Mouse (Mus musculus) thymus, adult 2 months (tissue): Measurements from ENCODE around the gene Chl1. TPM values are rescaled to one million over a fixed set of nuclear protein-coding genes. Genes with fewer than 3 reads are reported as not detected.

Experiments used
- DNase-seq: peaks from one replicate; pipeline ENCODE4 v3.0.0; 2021
- H3K27ac ChIP-seq: fragments of 200-500 bp; 2 replicates; pipeline ENCODE4 v1.5.1; 2012; ENCODE audit warnings: low read length, control low read depth; ENCODE audit not compliant: control insufficient read depth, insufficient read depth
- H3K27me3 ChIP-seq: fragments of 200-500 bp; 2 replicates; pipeline ENCODE4 v1.6.1; 2012; ENCODE audit warnings: mild to moderate bottlenecking, low read length, moderate library complexity, mixed read lengths; ENCODE audit not compliant: control insufficient read depth, insufficient read depth
- H3K36me3 ChIP-seq: fragments of 200-500 bp; 2 replicates; pipeline ENCODE4 v1.6.1; 2012; ENCODE audit warnings: mild to moderate bottlenecking, low read length, moderate library complexity; ENCODE audit not compliant: control insufficient read depth, insufficient read depth
- H3K4me1 ChIP-seq: fragments of 200-500 bp; replicated peaks from 2 replicates; pipeline ENCODE4 v1.6.1; 2012; ENCODE audit warnings: low read length; ENCODE audit not compliant: control insufficient read depth, insufficient read depth
- H3K4me3 ChIP-seq: fragments of 200-500 bp; 2 replicates; pipeline ENCODE4 v1.5.1; 2012; ENCODE audit warnings: mild to moderate bottlenecking, low read length, control low read depth, moderate library complexity; ENCODE audit not compliant: control insufficient read depth, insufficient read depth
- CTCF ChIP-seq: fragments of 200-500 bp; IDR thresholded peaks from 2 replicates; pipeline ENCODE4 v1.5.1; 2012; ENCODE audit warnings: mild to moderate bottlenecking, control low read depth, low read length, moderate library complexity, borderline replicate concordance; ENCODE audit not compliant: control insufficient read depth, poor library complexity, insufficient read depth; ENCODE audit errors: extremely low read depth
- POLR2A ChIP-seq: fragments of 200-500 bp; IDR thresholded peaks from 2 replicates; pipeline ENCODE4 v1.6.1; 2012; ENCODE audit warnings: mild to moderate bottlenecking, low read length, control low read depth, moderate library complexity; ENCODE audit not compliant: control insufficient read depth, poor library complexity, insufficient read depth; ENCODE audit errors: extremely low read depth
- WGBS: fragments of 180-500 bp; shearing (Covaris S2); methylation state at CpG from one replicate; pipeline ENCODE4 v1.1.7; 2018; 5-methylcytosine and 5-hydroxymethylcytosine counted together
- polyA plus RNA-seq: library from polyadenylated mRNA; depleted of rRNA; stranded (reverse); fragments of >200 nt; gene quantifications from 2 replicates; pipeline ENCODE4 v1.2.3, GENCODE M21; 2012

Gene Chl1
- polyA plus RNA-seq, 1 experiment: 0.63 TPM

GRCm38 (mm10) chr6:103677072-103677471 lies 166.7 kb downstream of the Chl1 start:
- TF ChIP-seq POLR2A (no peak), CTCF (no peak)
- no peak for DNase-seq
- Histone ChIP-seq H3K36me3 (no peaks in the 10 kb centered on the region), H3K4me1 (no peaks in the 10 kb centered on the region), H3K27me3 (no peaks in the 10 kb centered on the region), H3K4me3 (no peak overlapping the region), H3K27ac (no peak overlapping the region)
- WGBS: 98% methylated on average over 1 of the region's 1 CpGs

- no peak overlapping the region for H3K4me3 ChIP-seq
- DNase-seq: peak; percentile 58
- H3K4me1 ChIP-seq: no peaks in the 10 kb centered on the region
- H3K27ac ChIP-seq: no peak overlapping the region
- no peaks in the 10 kb centered on the region for H3K36me3 ChIP-seq
- 22% methylated on average over 8 of the region's 8 CpGs for WGBS
- no peak for TF ChIP-seq CTCF
- H3K27me3 ChIP-seq: no peaks in the 10 kb centered on the region
Measured at GRCm38 (mm10) chr6:103682854-103683574, 172.6 kb downstream of the Chl1 start.

- Histone ChIP-seq H3K27me3 (no peaks in the 10 kb centered on the region), H3K4me3 (no peak overlapping the region), H3K36me3 (no peaks in the 10 kb centered on the region), H3K27ac (no peak overlapping the region), H3K4me1 (no peaks in the 10 kb centered on the region)
- 84% methylated on average over 3 of the region's 3 CpGs for WGBS
- no peak for TF ChIP-seq POLR2A
- no peak for DNase-seq
Measured at GRCm38 (mm10) chr6:103692511-103692910, 182.1 kb downstream of the Chl1 start.

GRCm38 (mm10) chr6:103697349-103698028 lies 187.1 kb downstream of the Chl1 start:
- no peak for TF ChIP-seq CTCF
- TF ChIP-seq POLR2A: no peak
- DNase-seq: no peak
- Histone ChIP-seq H3K4me1 (no peaks in the 10 kb centered on the region), H3K36me3 (no peaks in the 10 kb centered on the region), H3K27me3 (no peaks in the 10 kb centered on the region), H3K27ac (no peak overlapping the region), H3K4me3 (no peak overlapping the region)
- 67% methylated on average over 7 of the region's 7 CpGs for WGBS

- no peak for TF ChIP-seq POLR2A
- TF ChIP-seq CTCF: no peak
- Histone ChIP-seq H3K27ac (no peak overlapping the region), H3K4me1 (no peaks in the 10 kb centered on the region), H3K27me3 (no peaks in the 10 kb centered on the region), H3K4me3 (no peak overlapping the region), H3K36me3 (no peaks in the 10 kb centered on the region)
- DNase-seq: no peak
- 95% methylated on average over 1 of the region's 1 CpGs for WGBS
Measured at GRCm38 (mm10) chr6:103699482-103699881, 189.1 kb downstream of the Chl1 start.

- H3K4me3 ChIP-seq: no peak overlapping the region
- no peak for DNase-seq
- no peaks in the 10 kb centered on the region for H3K4me1 ChIP-seq
- no peak overlapping the region for H3K27ac ChIP-seq
- no peaks in the 10 kb centered on the region for H3K27me3 ChIP-seq
- H3K36me3 ChIP-seq: no peaks in the 10 kb centered on the region
- TF ChIP-seq POLR2A (no peak), CTCF (no peak)
- 91% methylated on average over 1 of the region's 1 CpGs for WGBS
Measured at GRCm38 (mm10) chr6:103699895-103700294, 189.5 kb downstream of the Chl1 start.
